Mouse (Mus musculus): ENCODE measurements around the gene Gm9945.

GRCm38 (mm10) chr11:53525461-53525860 is 45.5 kb downstream of the Gm9945 start:
- TF ChIP-seq E2F4 (IDR thresholded peaks at IDR 0.05; ENCODE audit: insufficient replicate concordance, low read depth, low read length), result no peak
- TF ChIP-seq USF2 (conservative IDR thresholded peaks at IDR 0.05; ENCODE audit: low read depth, low read length), result no peak
- no peak for TF ChIP-seq USF1 (IDR thresholded peaks at IDR 0.05; ENCODE audit: low read depth, low read length)
- no peak for TF ChIP-seq POLR2AphosphoS2 (IDR thresholded peaks at IDR 0.05; ENCODE audit: low read depth, low read length)
- TF ChIP-seq CTCF (conservative IDR thresholded peaks at IDR 0.05 in 1 of 2, IDR thresholded peaks at IDR 0.05 in 1 of 2; ENCODE audit: low read depth in 2 of 2, low read length in 2 of 2), result no peak
- no peak for TF ChIP-seq CHD2 (IDR thresholded peaks at IDR 0.05; ENCODE audit: low read length)

Data from CH12.LX (cell line).